Mouse (Mus musculus) embryonic facial prominence, embryonic 11.5 days (tissue): ENCODE data around the gene Slc10a7. TPM values are rescaled to one million over a fixed set of nuclear protein-coding genes. Genes with fewer than 3 reads are reported as not detected.
"Not testable (repeated sequence)": the region's sequence is repeated elsewhere in the genome, so short reads cannot be mapped to it uniquely, and the experiment has no call there.

ENCODE experiments used
- ATAC-seq: fragments of 200-750 bp; cut with Nextera tagmentation; replicated peaks from 2 replicates; pipeline ENCODE4 v1.8.0; 2017; ENCODE audit warnings: low read depth; ENCODE audit not compliant: insufficient number of reproducible peaks, low FRiP score, low TSS enrichment
- DNase-seq: peaks from one replicate; pipeline ENCODE4 v3.0.0-alpha.2; 2015; ENCODE audit warnings: low spot score
- H3K27ac ChIP-seq: fragments of 300-500 bp; sonication (generic); replicated peaks from 2 replicates; pipeline ENCODE4 v1.5.1; 2014; ENCODE audit warnings: mild to moderate bottlenecking, low read depth, low read length, control low read depth
- H3K27me3 ChIP-seq: fragments of 300-500 bp; sonication (generic); 2 replicates; pipeline ENCODE4 v1.6.1; 2014; ENCODE audit warnings: mild to moderate bottlenecking, low read length, moderate library complexity, mixed read lengths; ENCODE audit not compliant: control insufficient read depth, insufficient read depth
- H3K36me3 ChIP-seq: fragments of 300-500 bp; sonication (generic); replicated peaks from 2 replicates; pipeline ENCODE4 v1.6.1; 2014; ENCODE audit warnings: low read depth, mild to moderate bottlenecking, low read length, moderate library complexity, mixed read lengths; ENCODE audit not compliant: control insufficient read depth, insufficient read depth
- H3K4me1 ChIP-seq: fragments of 300-500 bp; sonication (generic); 2 replicates; pipeline ENCODE4 v1.6.1; 2014; ENCODE audit warnings: low read length, mixed read lengths; ENCODE audit not compliant: control insufficient read depth, insufficient read depth
- H3K4me2 ChIP-seq: fragments of 300-500 bp; sonication (generic); 2 replicates; pipeline ENCODE4 v1.6.1; 2014; ENCODE audit warnings: low read depth, mild to moderate bottlenecking, control low read depth, low read length, moderate library complexity
- H3K4me3 ChIP-seq: fragments of 300-500 bp; sonication (generic); 2 replicates; pipeline ENCODE4 v1.5.1; 2014; ENCODE audit warnings: low read depth, low read length, control low read depth
- H3K9ac ChIP-seq: fragments of 300-500 bp; sonication (generic); replicated peaks from 2 replicates; pipeline ENCODE4 v1.6.1; 2014; ENCODE audit warnings: mild to moderate bottlenecking, control low read depth, low read length
- H3K9me3 ChIP-seq: fragments of 300-500 bp; sonication (generic); replicated peaks from 2 replicates; pipeline ENCODE4 v1.6.1; 2016; ENCODE audit warnings: mild to moderate bottlenecking, low read length, inconsistent platforms, mixed read lengths; ENCODE audit not compliant: control insufficient read depth
- WGBS: fragments of 180-500 bp; shearing (Covaris S2); extraction: QIAGEN DNeasy Blood & Tissue Kit; methylation state at CpG from one replicate; pipeline ENCODE4 v1.1.7; 2014; 5-methylcytosine and 5-hydroxymethylcytosine counted together
- polyA plus RNA-seq: library from polyadenylated mRNA; unstranded; fragments of >200 nt; fragmentation: Nextera tagmentation; extraction: Ambion mirVana; gene quantifications from 2 replicates; pipeline ENCODE4 v1.2.1, GENCODE M21; 2014

Slc10a7 gene
- polyA plus RNA-seq: 9.2 and 10.2 TPM in 2 replicates

DNA sequence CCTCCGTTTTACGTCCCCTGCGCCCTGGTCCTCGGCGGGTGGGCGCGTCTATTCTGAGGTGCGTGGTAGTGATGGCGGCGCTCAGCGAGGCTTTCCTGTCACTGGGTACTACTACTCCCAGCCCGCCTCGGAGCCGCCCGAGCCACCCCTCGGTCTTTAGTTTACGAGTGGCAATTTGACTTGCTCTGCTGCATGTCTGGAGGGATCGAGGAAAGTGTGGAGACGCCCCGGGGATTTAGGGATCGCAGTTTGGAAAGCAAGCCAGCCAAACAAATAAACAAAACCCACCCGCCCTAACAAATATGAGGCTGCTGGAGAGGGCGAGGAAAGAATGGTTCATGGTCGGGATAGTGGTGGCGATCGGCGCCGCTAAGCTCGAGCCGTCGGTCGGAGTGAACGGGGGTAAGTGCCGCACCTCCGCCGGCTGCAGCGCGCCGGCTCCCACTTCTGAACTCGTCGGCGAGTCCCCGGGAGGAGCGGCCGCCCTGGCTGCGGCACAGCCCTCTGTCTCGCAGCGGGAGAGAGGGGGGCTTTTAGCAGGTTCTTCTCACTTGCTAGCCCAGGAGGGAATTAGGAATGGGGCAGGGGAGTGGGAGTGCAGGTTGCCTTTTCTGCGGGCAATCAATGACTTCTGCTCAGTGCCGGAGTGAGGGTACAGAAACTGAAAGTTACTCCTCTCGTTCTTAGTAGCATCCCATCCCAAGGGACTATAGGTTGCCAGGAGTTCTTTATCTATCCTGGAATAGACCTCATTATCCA is at the start of gene Slc10a7:
Slc10a7 (plus strand) TSS at position 74 of the 759 bp plus-strand sequence.
- H3K9me3 ChIP-seq: no peaks in the 10 kb centered on the region
- peak within 1 kb of the TSS; percentile 97 for H3K4me3 ChIP-seq
- ATAC-seq (peak; percentile 96), DNase-seq (peak; percentile 90)
- no peaks in the 10 kb centered on the region for H3K4me1 ChIP-seq
- peak within 1 kb of the TSS; percentile 69 for H3K4me2 ChIP-seq
- H3K27me3 ChIP-seq: no peaks in the 10 kb centered on the region
- under 1% methylated on average over 51 of the region's 51 CpGs for WGBS
- H3K27ac ChIP-seq: peak within 1 kb of the TSS; percentile 93
- peaks cover 9% of the 10 kb centered on the region for H3K36me3 ChIP-seq
- H3K9ac ChIP-seq: peak within 1 kb of the TSS; percentile 100

DNA sequence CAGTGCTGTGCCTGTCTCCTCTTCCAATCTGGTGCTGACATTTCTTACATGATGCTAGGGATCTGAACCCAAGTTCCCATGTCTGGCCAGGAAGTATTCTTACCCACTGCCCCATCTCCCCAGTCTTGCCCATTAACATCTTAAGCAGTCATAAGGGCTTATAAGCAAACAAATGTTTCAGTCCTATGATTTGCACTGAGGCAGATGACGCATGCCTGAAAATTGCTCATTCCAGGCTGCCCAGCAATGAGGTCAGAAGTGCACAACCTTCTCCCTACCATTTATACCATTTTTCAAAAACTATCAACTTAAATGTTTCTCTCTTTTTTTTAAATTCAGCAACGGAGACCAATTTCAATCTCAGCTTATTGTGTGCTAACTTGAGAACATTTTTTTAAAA is 45.2 kb upstream of the Slc10a7 start:
- no peaks in the 10 kb centered on the region for H3K4me1 ChIP-seq
- no peak for DNase-seq
- H3K4me2 ChIP-seq: no peak overlapping the region
- WGBS: 79% methylated on average over 2 of the region's 2 CpGs
- ATAC-seq: no peak
- H3K27me3 ChIP-seq: no peaks in the 10 kb centered on the region
- H3K9ac ChIP-seq: no peak overlapping the region
- no peak overlapping the region for H3K27ac ChIP-seq
- no peak overlapping the region for H3K4me3 ChIP-seq
- no peaks in the 10 kb centered on the region for H3K9me3 ChIP-seq
- H3K36me3 ChIP-seq: no peaks in the 10 kb centered on the region

DNA sequence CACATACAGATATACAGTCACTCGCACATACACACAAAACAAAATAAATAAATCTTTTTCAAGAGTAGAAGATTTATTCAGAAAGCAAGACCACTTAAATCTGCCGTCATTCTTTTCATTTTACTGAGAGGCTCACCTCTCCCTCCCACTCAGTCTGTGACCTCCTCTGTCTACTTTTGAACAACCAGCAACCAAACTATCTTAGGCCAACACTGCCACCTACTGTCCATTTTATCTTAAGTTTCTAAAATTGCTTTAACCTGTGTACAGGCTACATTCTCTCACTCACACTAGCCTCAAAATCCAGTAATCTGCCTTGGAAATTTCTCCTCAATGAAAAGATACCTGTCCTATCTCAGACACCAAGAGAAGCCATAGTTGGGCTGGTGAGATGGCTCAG is 41.3 kb upstream of the Slc10a7 start:
- no peaks in the 10 kb centered on the region for H3K27me3 ChIP-seq
- WGBS: 92% methylated on average over 2 of the region's 2 CpGs
- no peak for ATAC-seq
- no peak overlapping the region for H3K4me3 ChIP-seq
- no peaks in the 10 kb centered on the region for H3K4me1 ChIP-seq
- no peaks in the 10 kb centered on the region for H3K36me3 ChIP-seq
- H3K9me3 ChIP-seq: no peaks in the 10 kb centered on the region
- no peak overlapping the region for H3K4me2 ChIP-seq
- H3K27ac ChIP-seq: no peak overlapping the region
- DNase-seq: peak; percentile 42
- no peak overlapping the region for H3K9ac ChIP-seq

DNA sequence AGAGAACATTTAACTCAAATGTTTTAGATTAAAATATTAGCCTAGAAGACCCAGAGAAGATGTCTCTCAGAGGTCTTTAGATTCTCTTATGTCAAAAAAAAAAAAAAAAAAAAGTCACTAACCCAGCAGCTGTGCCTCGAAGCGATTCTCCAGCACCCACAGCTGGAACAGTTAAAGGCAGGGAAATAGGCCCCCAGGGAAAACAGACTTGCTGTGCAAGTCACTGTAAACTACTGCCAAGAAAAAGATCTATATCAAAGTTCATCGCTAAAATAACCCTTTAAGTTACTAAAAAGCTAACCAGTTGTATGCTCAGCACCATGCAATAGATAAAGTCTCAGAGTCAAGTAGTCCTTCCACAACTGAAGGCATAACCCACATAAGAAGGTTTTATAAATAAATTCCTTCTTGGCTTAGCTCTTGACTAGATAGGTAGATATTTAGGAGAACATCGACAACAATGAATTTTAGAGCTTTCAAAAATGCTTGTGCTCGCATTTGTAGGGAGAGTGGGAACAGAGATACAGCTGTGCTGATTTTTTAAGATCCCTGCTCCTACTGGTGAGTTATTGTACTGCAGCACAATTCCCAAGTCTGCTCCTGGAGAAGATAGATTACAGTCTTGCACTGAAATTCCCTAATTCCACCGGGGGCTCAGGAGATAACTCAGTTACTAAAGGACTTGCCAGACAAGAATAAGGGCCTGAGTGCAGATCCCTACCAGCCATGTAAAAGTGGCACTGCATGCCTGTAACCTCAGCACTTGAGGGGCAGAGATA is 31.9 kb upstream of the Slc10a7 start:
- ATAC-seq: no peak
- Histone ChIP-seq H3K4me1 (no peaks in the 10 kb centered on the region), H3K9me3 (no peaks in the 10 kb centered on the region), H3K4me2 (no peak overlapping the region), H3K4me3 (no peak overlapping the region), H3K27ac (no peak overlapping the region), H3K36me3 (no peaks in the 10 kb centered on the region), H3K27me3 (no peaks in the 10 kb centered on the region), H3K9ac (no peak overlapping the region)
- peak; percentile 70 for DNase-seq
- WGBS: 42% methylated on average over 6 of the region's 6 CpGs

GRCm38 (mm10) chr8:78489733-78490132 is 19.4 kb upstream of the Slc10a7 start:
- Histone ChIP-seq H3K27ac (no peak overlapping the region), H3K4me1 (no peaks in the 10 kb centered on the region), H3K4me3 (no peak overlapping the region), H3K4me2 (no peak overlapping the region), H3K9me3 (no peaks in the 10 kb centered on the region), H3K36me3 (no peaks in the 10 kb centered on the region), H3K9ac (no peak overlapping the region), H3K27me3 (no peaks in the 10 kb centered on the region)
- 88% methylated on average over 3 of the region's 3 CpGs for WGBS
- DNase-seq (no peak), ATAC-seq (no peak)

GRCm38 (mm10) chr8:78493031-78493430 is 16.1 kb upstream of the Slc10a7 start:
- no peak overlapping the region for H3K4me3 ChIP-seq
- no peaks in the 10 kb centered on the region for H3K27me3 ChIP-seq
- 37% methylated on average over 2 of the region's 2 CpGs for WGBS
- no peaks in the 10 kb centered on the region for H3K9me3 ChIP-seq
- no peak overlapping the region for H3K9ac ChIP-seq
- DNase-seq (no peak), ATAC-seq (no peak)
- no peaks in the 10 kb centered on the region for H3K36me3 ChIP-seq
- H3K4me1 ChIP-seq: no peaks in the 10 kb centered on the region
- no peak overlapping the region for H3K4me2 ChIP-seq
- no peak overlapping the region for H3K27ac ChIP-seq

GRCm38 (mm10) chr8:78496273-78496672 is 12.9 kb upstream of the Slc10a7 start:
- H3K4me2 ChIP-seq, H3K4me3 ChIP-seq, H3K36me3 ChIP-seq, DNase-seq, H3K9me3 ChIP-seq, H3K9ac ChIP-seq, H3K4me1 ChIP-seq, H3K27me3 ChIP-seq, H3K27ac ChIP-seq, ATAC-seq: not testable (repeated sequence)
- 84% methylated on average over 3 of the region's 3 CpGs for WGBS

- ATAC-seq (no peak), DNase-seq (no peak)
- H3K36me3 ChIP-seq: peaks cover 12% of the 10 kb centered on the region
- no peak overlapping the region for H3K4me3 ChIP-seq
- no peak overlapping the region for H3K9ac ChIP-seq
- no peak overlapping the region for H3K4me2 ChIP-seq
- H3K27me3 ChIP-seq: no peaks in the 10 kb centered on the region
- 62% methylated on average over 2 of the region's 2 CpGs for WGBS
- H3K9me3 ChIP-seq: no peaks in the 10 kb centered on the region
- H3K27ac ChIP-seq: no peak overlapping the region
- no peaks in the 10 kb centered on the region for H3K4me1 ChIP-seq
These were observed 6.4 kb upstream of the Slc10a7 start for GRCm38 (mm10) chr8:78502706-78503105.
